Mouse (Mus musculus) large intestine, adult 2 months (tissue): ENCODE data around the gene Rps27a. TPM values are rescaled to one million over a fixed set of nuclear protein-coding genes. Genes with fewer than 3 reads are reported as not detected.

Experiments used
- DNase-seq: peaks from one replicate; pipeline ENCODE4 v3.0.0-alpha.2; 2012; ENCODE audit warnings: low read depth, low spot score
- WGBS: fragments of 180-500 bp; shearing (Covaris S2); methylation state at CpG from one replicate; pipeline ENCODE4 v1.1.7; 2018; 5-methylcytosine and 5-hydroxymethylcytosine counted together
- polyA plus RNA-seq: library from polyadenylated mRNA; depleted of rRNA; stranded (reverse); fragments of >200 nt; gene quantifications from 2 replicates; pipeline ENCODE4 v1.2.3, GENCODE M21; 2012; rRNA removed

The Rps27a gene
- polyA plus RNA-seq, 1 experiment: 157 TPM

DNA sequence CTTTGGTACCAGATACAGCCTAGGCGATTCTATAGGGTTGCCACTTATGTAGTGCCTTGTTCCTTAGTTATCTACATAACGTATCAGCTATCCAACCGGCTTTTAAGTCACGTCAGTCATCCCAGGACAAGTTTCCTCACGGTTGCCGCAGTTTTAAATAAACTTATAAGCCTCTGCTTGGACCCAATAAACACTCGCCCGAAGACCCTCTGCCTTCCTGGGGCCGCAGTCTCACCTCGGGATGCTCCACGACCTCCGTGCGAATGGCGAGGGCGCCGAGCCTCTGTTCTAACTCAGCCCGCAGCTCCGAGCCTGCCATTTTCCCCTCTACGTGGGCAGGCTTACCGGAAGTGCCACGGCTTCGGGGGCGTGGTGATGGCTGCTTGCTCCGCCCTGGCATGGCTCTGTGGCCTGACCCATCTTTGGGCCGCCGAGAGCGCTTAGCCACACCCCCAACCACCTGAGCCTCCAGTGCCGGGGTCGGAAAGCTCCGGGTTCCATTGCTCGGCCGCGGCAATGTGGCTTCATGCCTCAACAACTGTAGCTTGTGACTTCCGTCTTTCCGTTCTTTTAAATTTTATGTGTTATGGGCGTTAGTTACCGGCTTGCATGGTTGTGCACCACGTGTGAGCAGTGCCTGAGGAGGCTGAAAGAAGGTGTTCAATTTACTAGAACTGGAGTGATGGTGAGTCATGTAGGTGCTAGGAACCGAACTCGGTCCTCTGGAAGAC, 33.1 kb downstream of the Rps27a start, which contains the start of gene Prorsd1:
TSS of gene Prorsd1 (minus strand) at position 352 of the 731 bp plus-strand sequence.
- peak; percentile 75 for DNase-seq
- under 1% methylated on average over 40 of the region's 40 CpGs for WGBS

DNA sequence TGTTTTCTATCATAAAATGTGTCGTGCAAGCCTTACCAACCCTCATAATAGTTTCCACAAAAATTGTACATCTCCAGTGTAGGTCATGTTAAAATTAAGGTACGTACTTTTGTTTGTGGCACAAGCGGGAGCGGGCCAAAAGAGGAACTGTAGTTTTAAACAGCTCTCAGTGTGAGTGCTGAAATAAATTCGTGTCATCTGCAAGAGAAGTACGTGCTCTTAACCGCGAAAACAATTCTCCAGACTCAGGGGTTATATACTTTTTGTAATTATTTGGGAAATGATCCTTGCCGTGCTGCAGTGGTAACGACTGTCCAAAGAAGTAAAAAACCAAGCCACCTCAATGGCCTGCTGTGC, 33.6 kb downstream of the Rps27a start:
- DNase-seq: no peak
- WGBS: 15% methylated on average over 10 of the region's 10 CpGs

DNA sequence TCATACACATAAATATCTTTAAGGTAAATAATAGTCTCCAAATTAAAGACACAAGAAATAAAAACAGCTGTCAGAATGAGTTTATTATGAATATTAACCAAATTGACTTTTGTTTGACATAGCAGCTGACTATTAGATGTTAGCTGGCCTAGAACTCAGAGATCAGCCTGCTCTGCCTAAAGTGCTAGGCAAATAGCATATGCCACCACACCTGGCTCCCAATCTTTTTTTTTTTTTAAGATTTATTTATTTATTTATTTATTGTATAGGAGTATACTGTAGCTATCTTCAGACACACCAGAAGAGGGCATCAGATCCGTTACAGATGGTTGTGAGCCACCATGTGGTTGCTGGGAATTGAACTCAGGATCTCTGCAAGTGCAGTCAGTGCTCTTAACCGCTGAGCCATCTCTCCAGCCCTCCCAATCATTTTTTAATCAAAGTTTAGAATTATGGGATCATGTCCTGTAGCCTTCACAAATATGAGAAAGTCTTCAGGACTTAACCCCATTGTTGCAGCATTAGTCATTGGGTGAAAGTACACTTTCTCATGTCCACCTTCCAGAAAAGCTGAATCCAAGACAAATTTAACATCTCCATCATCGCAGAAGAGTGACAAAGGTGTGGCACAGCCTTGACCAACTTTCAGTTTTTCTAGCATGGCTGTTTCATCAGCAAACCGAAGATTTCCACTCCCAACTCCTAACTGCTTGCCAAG, 34.9 kb downstream of the Rps27a start:
- DNase-seq: no peak
- WGBS: 83% methylated on average over 4 of the region's 4 CpGs

DNA sequence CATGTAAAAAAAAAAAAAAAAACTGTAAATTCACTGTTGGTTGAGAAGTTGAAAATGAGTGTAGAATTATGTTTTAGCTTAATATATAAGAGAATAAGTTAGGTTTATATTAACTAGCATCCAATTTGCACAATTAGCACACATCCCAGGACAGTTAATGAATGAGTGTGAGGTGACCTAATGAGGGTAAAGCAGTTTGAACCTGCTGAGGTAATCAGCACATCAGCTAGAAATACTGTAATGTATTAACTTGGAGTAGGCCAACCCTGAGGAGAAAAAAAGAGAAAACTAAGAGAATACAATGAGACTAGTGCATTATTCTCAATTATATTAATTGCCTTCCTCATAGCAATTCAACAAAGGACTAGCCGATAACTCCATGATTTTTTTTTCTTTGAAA, 38.5 kb downstream of the Rps27a start:
- no peak for DNase-seq
- 100% methylated on average over 1 of the region's 1 CpGs for WGBS

DNA sequence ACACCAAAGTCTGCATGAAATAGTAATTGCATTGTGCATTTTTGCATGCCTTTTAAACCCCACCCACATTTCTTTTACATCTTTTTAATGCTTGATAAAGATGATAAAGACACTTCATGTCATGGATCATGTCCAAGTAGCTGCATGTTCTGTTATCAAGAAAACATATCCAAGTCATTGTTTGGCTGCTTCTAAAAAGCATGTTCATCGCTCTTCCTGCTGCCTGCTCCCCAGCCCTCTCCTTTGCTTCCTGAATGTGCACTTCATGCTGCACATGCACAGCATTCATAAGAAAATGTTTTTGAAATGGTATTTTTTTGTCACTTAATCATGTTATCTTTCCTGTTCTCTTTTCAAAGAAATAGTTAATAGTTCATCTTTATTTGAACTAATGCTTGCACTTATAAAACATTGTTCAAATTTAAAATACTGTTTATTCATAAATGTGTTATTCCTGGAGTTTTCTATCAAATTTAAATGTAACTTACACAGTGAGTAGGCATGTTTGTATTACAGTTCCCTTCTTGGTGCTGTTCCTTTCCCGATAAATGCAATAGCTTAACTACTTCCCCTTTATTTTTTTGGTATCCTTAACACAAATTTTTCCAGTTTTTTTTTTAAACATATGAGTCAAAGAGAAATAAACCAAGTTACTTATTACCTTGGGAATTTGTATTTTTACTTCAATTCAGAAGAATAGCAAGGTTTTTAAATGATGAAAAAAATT, 42.8 kb downstream of the Rps27a start:
- no peak for DNase-seq
- WGBS: 87% methylated on average over 2 of the region's 2 CpGs

DNA sequence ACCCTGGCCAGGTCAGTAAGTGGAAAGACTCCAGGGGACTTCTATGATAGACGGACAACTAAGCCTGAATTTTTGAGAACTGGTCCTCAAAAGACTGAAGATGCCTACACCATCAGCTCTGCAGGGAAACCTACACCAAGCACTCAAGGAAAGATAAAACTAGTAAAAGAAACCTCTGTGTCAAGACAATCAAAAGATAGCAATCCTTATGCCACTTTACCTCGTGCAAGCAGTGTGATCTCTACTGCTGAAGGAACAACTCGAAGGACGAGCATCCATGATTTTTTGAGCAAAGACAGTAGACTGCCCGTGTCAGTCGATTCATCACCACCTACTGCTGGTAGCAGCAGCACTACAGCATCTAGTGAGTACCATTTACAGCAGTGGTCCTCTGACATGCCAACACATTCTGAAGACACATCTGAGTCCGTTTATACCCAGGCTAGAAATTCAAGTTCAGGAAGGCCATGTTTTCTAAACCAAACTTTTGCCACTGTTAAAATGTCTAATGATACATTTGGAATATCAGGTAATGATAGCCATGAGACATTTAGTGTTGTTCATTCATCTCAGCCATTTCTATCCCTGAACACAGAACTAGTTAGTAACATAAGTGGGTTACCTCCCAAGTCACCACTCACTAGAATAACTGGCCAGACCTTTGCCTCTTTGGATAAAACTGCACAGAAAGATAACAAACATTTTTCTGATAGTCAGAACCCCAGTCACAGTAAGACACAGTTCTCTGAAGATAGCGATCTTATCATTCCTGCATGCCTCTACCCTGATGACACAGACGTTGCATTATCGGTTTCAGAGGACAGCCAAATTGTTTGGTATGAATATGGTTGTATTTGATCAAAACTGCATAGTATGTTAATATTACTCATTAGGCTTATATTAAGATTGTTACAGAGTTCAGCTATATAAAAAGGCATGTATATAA, 43.7 kb downstream of the Rps27a start:
- WGBS: 89% methylated on average over 10 of the region's 10 CpGs
- no peak for DNase-seq

DNA sequence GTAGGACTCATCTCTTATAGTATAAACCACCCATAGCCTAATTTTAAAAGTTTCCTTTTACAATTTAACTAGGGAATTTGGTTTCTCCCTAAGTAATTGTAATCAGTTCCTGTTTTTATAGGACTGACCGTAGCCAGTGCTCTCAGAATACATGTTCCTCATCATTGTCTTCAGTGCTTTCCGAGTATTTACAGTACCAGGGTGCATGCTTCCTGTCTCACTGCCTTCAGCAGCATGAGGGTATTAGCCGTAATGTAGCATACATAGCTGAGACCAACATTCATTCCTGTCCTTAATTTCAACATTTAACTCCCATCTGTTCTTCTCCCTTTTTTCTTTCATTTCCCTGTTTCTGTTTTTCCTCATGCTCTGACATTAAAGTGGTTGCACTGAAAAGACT, 50.9 kb downstream of the Rps27a start:
- 77% methylated on average over 3 of the region's 3 CpGs for WGBS
- no peak for DNase-seq

Other genes with a start within 250 kb of the Rps27a start
- gene Ccdc88a, start 174.5 kb downstream of the Rps27a start, polyA plus RNA-seq: 0.17 and 0.48 TPM in 2 replicates
- gene Prorsd1, start 33.1 kb downstream of the Rps27a start, polyA plus RNA-seq: 3.3 and 3.7 TPM in 2 replicates
- 5.9 and 8.2 TPM in 2 replicates for gene Mtif2, start 21.7 kb downstream of the Rps27a start, polyA plus RNA-seq
- not detected in 2 replicates for gene Clhc1, start 159 bp downstream of the Rps27a start, polyA plus RNA-seq
- 33.9 and 39.2 TPM in 2 replicates for gene Rtn4, start 144.8 kb upstream of the Rps27a start, polyA plus RNA-seq